Mouse (Mus musculus): ENCODE measurements around the gene Spen.

Gene Spen

DNA sequence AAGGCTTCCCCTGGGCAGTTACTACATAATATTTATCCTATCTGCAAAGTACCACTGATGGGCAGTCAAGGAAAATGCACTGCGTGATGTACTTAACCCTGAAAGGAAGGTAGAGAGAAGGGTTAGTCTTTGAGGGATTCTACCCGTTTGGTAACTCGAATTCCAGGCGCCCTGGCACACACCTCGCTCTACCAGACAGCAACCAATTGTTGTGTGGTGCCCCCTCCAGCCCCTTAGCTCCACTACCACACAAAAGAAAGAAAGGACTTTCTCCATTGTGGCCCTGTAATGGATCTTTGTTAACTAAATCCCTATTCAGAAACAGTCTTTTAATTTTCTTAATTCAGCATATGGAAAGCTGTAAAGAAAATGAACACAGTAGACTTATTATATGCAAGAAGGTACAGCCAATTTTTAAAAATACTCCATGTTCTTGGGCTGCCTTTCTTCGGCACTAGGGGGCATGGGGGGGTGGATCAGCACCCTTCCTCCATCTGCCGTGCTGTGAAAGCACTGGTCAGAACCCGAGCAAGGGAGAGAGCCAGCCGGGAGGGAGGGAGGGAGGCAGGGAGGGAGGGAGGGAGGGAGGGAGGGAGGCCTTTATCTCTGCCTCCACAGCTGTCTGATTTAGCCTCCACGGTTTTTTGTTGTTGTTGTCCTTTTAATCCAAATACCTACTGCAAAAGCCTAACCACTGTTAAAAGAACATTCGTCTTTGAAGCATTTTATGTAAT lies 3.3 kb downstream of the Spen start:
- DNase-seq (ENCODE audit: extremely low spot score, low read depth, low spot score), result no peak

GRCm38 (mm10) chr4:141530979-141531378 lies 7.4 kb downstream of the Spen start:
- DNase-seq (ENCODE audit: extremely low spot score, low read depth, low spot score), result no peak

- DNase-seq (ENCODE audit: extremely low spot score, low read depth, low spot score), result no peak
Observed at GRCm38 (mm10) chr4:141528938-141529337, 9.5 kb downstream of the Spen start.

- no peak for DNase-seq (ENCODE audit: extremely low spot score, low read depth, low spot score)
Observed at GRCm38 (mm10) chr4:141526936-141527650, 11.3 kb downstream of the Spen start.

DNA sequence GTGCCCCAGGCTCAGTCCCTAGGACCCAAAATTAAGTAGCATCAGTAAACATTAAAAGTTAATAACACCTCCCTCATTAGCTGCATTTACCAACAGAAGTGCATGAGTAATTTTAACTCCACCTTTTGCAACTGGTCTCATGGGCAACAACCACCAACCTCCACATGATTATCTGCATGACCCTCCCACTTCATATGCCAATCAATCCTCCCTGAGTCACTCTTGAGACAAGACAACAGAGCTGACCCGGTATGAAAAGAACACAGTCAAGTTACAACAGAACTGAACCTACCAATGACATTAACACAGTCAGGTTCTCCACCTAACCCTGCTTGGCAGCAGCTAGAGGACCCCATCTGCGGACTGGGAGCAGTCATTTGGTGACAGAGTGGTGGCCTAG lies 12.5 kb downstream of the Spen start:
- no peak for DNase-seq (ENCODE audit: extremely low spot score, low read depth, low spot score)

DNA sequence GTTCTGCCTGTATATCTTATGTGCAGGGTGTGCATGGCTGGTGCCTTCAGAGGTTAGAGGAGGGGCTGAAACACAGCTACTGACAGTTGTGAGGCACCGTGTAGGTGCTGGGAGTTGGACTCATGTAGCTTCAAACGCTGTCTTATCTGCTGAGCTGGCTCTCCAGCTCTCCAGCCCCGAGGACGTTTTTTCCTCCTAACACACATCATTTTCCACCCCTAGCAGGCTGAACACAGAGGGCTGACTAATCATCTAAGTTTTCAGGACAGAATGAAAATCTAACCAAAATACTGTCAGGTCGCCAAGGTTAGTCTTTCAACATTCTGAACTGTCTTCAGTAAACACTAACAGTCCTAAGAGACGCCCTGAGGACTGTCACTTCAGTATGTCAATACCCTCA lies 13.7 kb downstream of the Spen start:
- no peak for DNase-seq (ENCODE audit: extremely low spot score, low read depth, low spot score)

DNA sequence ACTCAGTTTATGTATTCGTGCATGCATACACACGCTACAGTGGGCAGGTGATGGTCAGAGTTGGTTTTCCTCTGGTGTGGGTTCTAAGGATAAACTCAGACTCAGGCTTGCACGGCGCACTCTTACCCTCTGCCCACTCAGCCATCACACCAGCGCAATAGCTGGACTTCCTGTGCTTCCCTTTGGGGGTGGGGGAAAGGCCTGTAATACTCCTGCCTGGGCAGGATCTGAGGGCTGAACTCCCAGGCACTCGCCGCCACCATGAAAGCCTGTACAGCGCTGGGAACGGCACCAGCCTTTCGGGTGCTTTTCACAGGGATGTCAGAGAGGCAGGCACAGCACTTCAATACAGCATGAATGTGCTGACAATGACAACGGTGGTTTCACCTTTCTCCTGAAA lies 15.3 kb downstream of the Spen start:
- DNase-seq (ENCODE audit: extremely low spot score, low read depth, low spot score), result no peak

GRCm38 (mm10) chr4:141518386-141518785 lies 20.0 kb downstream of the Spen start:
- DNase-seq (ENCODE audit: extremely low spot score, low read depth, low spot score), result no peak

- DNase-seq (ENCODE audit: extremely low spot score, low read depth, low spot score), result no peak
Observed at GRCm38 (mm10) chr4:141514179-141514641, 24.2 kb downstream of the Spen start.

DNA sequence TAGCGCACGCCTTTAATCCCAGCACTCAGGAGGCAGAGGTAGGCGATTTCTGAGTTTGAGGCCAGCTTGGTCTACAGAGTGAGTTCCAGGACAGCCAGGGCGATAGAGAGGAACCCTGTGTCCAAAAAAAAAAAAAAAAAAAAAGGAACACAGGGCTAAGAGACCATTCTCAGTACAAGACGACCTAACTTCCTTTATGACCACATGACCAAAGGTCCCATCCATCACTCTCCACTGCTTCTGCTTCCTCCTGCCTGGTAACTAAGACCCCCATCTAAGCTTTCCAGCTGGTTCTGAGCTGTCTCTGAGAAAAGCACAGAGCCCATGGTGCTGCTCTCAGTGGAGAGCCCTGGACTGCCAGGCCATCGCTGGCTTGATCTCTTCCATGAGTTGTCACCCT lies 26.3 kb downstream of the Spen start:
- no peak for DNase-seq (ENCODE audit: extremely low spot score, low read depth, low spot score)

DNA sequence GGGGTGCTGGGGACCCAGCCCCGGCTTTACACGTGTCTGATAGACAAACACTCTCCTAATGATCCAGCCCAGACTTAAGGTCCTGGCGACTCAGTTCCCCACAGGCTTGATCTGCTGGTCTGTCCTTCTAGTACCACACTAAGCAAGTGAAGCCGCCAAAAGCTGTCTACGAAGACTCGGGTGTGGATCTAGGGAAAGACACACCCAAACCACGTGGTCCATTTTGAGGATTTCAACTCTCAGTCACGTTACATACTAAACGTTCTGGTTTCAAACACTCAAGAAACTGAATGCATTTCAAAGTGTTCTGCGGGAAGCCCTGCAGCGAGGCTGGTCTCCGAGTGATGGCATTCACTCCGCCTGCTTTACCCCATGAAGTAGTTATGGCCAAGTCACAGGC lies 27.9 kb downstream of the Spen start:
- DNase-seq (ENCODE audit: extremely low spot score, low read depth, low spot score), result no peak

GRCm38 (mm10) chr4:141506893-141507292 lies 31.5 kb downstream of the Spen start:
- no peak for DNase-seq (ENCODE audit: extremely low spot score, low read depth, low spot score)

DNA sequence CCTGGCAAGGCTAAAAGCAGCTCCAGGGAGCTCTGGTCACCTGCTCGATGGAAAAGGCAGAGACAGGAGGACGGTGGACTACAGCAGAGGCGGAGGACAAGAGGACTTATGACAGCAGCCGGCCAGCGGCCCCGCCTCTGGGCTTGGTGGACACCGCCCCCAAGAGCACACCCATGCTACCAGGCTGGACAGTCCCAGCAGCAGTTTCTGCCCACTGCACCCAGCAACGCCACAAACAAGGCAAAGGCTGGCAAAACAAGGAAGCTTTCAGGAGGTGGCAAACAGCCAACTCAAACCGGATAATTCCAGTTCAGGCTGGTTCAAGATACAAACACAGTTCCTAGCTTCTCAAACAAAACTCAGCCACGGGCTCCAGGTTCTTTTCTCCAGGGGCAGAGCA lies 32.0 kb downstream of the Spen start:
- DNase-seq (ENCODE audit: extremely low spot score, low read depth, low spot score), result no peak

GRCm38 (mm10) chr4:141505810-141506209 lies 32.6 kb downstream of the Spen start:
- no peak for DNase-seq (ENCODE audit: extremely low spot score, low read depth, low spot score)

GRCm38 (mm10) chr4:141504471-141504870 lies 33.9 kb downstream of the Spen start:
- DNase-seq (ENCODE audit: extremely low spot score, low read depth, low spot score), result no peak

DNA sequence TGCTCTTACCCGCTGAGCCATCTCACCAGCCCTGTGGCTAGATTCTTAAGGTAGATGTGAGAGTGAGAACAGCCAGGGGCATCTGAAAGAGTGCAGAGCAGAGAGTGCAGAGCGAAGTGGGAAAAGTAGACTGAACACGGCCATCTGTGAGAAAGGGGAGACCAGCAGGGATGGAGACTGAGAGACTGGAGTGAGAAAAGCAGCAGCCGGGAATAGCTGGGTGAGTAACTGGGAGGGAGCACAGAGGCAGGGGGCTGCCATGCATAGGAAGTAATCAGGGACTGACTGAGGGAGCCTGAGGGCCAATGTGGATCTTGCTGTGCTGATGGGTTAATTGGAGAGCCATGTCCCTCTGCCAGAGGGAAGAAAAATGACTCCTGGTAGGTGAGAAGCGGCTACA lies 35.7 kb downstream of the Spen start:
- no peak for DNase-seq (ENCODE audit: extremely low spot score, low read depth, low spot score)

DNA sequence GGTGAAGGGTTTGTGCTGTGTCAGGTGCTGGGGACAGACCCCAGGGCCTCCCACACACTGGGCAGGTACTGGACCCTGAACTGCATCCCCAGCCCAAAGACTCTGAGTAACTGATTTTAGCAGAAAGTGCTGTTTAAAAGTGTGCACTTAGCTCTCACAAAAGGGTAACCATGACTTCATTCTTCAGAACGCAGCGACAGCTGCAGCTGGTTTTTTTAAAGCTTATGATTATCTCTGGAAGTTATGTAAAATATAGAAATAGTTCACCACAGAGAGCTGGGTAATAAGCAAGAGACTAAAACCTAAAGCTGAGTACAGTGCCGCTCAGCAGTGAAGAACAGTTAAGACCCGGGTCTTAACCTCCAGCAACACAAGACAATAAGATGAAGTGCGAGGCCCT lies 37.3 kb downstream of the Spen start:
- DNase-seq (ENCODE audit: extremely low spot score, low read depth, low spot score), result no peak

GRCm38 (mm10) chr4:141500637-141501036 lies 37.8 kb downstream of the Spen start:
- no peak for DNase-seq (ENCODE audit: extremely low spot score, low read depth, low spot score)

DNA sequence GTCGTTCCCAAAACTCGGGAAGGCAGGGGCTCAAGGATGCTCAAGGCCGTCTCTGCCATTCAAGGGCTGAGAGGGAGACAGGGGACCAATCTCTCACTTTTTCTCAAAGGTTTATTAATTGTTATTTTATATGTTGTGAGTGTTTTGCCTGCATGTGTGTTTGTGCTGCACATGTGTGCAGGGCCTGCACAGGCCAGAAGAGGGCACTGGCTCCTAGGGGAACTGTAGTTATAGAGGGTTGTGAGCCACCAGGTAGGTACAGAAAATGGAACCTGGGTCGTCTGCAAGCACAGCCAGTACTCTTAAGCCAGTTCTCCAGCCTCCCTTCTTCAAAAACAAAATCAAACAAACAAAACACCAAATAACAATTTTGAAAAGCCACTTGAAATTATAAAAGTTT lies 49.7 kb downstream of the Spen start:
- DNase-seq (ENCODE audit: extremely low spot score, low read depth, low spot score), result no peak

GRCm38 (mm10) chr4:141487581-141487980 lies 50.8 kb downstream of the Spen start:
- DNase-seq (ENCODE audit: extremely low spot score, low read depth, low spot score), result no peak

- no peak for DNase-seq (ENCODE audit: extremely low spot score, low read depth, low spot score)
Observed at GRCm38 (mm10) chr4:141484071-141484470, 54.3 kb downstream of the Spen start.

DNA sequence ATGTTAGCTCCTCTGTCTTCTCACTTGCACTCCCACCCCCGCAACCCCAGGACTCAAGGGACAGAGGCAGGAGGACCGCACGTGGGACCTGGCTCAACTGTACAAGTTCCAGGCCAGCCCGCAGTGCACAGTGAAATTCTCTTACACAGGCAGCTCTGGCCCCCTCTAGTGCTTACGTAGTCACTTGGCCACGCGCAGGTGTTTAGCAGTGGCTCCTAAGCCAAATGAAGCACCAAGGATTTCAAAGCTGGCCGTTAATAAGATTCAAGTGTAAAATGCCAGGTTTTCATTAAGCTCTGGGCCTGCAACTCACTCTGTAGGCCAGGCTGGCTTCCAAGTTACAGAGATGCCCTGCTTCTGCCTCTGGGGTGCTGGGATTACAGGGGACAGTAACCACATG lies 59.0 kb downstream of the Spen start:
- no peak for DNase-seq (ENCODE audit: extremely low spot score, low read depth, low spot score)

DNA sequence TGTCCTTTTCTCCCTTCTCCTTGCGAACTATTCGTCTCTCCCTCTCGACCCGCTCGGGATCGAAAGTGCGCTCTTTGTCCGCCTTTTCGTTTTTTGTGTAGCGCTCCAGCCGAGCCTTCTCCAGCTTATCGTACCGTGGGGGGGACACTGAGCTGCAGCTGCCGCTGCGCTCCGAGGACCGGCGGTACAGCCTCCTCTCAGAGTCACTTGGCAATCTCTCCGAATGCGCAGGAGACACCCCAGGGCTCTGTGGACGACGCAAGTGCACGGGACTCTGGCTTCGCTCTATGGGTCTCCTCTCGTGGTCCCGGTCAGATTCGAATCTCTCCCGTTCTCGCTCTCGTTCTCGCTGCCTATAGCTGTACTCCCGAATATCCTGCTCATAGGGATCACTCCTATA lies 59.6 kb downstream of the Spen start:
- no peak for DNase-seq (ENCODE audit: extremely low spot score, low read depth, low spot score)
